Mouse (Mus musculus): ENCODE data around the gene Cab39. TPM values are rescaled to one million over a fixed set of nuclear protein-coding genes. Genes with fewer than 3 reads are reported as not detected.
A peak's percentile ranks its signal among the peaks of the same experiment; 100 is the strongest.

Cab39 gene
- total and polyA plus RNA-seq, 3 experiments: 36.7 to 118 (median 113) TPM

- peaks cover 6% of the 10 kb centered on the region for H3K79me2 ChIP-seq (replicated peaks; ENCODE audit: control insufficient read depth, insufficient read depth, low read length)
- intact Hi-C loops (cut with DNase I): loop anchor here (5.0 kb wide), 1 partner anchor 108 kb away; no protein-coding TSS in a partner anchor
Measured at GRCm38 (mm10) chr1:85794106-85794771, 998 bp downstream of the Cab39 start.

DNA sequence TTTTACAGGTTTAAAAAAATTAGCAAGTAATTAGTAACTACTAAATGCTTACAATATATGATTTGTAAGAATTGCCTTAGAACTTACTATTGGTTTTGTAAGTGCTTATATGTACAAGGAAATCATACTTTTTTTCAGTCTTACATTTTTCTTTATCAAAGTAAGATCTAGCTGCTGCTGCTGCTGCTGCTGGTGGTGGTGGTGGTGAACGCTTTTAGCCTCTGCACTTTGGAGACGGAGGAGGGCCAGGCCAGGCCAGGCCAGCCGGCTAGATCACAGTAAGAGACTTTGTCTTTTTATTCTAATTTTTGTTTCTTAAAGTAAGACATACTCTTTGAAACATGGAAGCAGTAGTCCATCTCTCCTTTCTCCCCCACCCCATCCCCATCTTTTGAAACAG is 2.0 kb downstream of the Cab39 start:
- peaks cover 23% of the 10 kb centered on the region for H3K36me3 ChIP-seq (ENCODE audit: control insufficient read depth, insufficient read depth, low read length)
- 39% methylated on average over 3 of the region's 3 CpGs for WGBS
- no peak overlapping the region for H3K9ac ChIP-seq (ENCODE audit: low read depth, low read length)
- no peaks in the 10 kb centered on the region for H3K27me3 ChIP-seq (ENCODE audit: control insufficient read depth, insufficient read depth, low read length)
- H3K4me3 ChIP-seq: no peak overlapping the region; the same call in 1 of the 2 replicates
- no peak for DNase-seq
- TF ChIP-seq EP300 (IDR thresholded peaks at IDR 0.05; ENCODE audit: insufficient read depth, low read depth, low read length) (no peak), CTCF (IDR thresholded peaks at IDR 0.05) (no peak), POLR2A (IDR thresholded peaks at IDR 0.05; ENCODE audit: insufficient read depth, low read depth, low read length) (no peak)
- H3K79me2 ChIP-seq (replicated peaks; ENCODE audit: control insufficient read depth, insufficient read depth, low read length): peaks cover 7% of the 10 kb centered on the region
- H3K27ac ChIP-seq: peak overlapping the region; percentile 96
- intact Hi-C loops (cut with DNase I): no loop called here
- H3K4me1 ChIP-seq (ENCODE audit: control insufficient read depth, insufficient read depth, low read length): peaks cover 6% of the 10 kb centered on the region

More at GRCm38 (mm10) chr1:85794106-85794771, 998 bp downstream of the Cab39 start:
- no peak for DNase-seq
- Histone ChIP-seq H3K4me3 (peak overlapping the region; percentile 96), H3K27me3 (ENCODE audit: control insufficient read depth, insufficient read depth, low read length) (no peaks in the 10 kb centered on the region), H3K36me3 (ENCODE audit: control insufficient read depth, insufficient read depth, low read length) (peaks cover 20% of the 10 kb centered on the region), H3K4me1 (ENCODE audit: control insufficient read depth, insufficient read depth, low read length) (peaks cover 4% of the 10 kb centered on the region), H3K27ac (peak overlapping the region; percentile 96), H3K9ac (ENCODE audit: low read depth, low read length) (peak overlapping the region; percentile 96)
- under 1% methylated on average over 38 of the region's 38 CpGs for WGBS
- TF ChIP-seq CTCF (IDR thresholded peaks at IDR 0.05) (no peak), POLR2A (IDR thresholded peaks at IDR 0.05; ENCODE audit: insufficient read depth, low read depth, low read length) (no peak), EP300 (IDR thresholded peaks at IDR 0.05; ENCODE audit: insufficient read depth, low read depth, low read length) (no peak)

GRCm38 (mm10) chr1:85799776-85800175 is 6.5 kb downstream of the Cab39 start:
- Histone ChIP-seq H3K27me3 (ENCODE audit: control insufficient read depth, insufficient read depth, low read length) (no peaks in the 10 kb centered on the region), H3K79me2 (replicated peaks; ENCODE audit: control insufficient read depth, insufficient read depth, low read length) (peaks cover 8% of the 10 kb centered on the region), H3K27ac (no peak overlapping the region), H3K4me3 (no peak overlapping the region), H3K4me1 (ENCODE audit: control insufficient read depth, insufficient read depth, low read length) (peaks cover 4% of the 10 kb centered on the region), H3K9ac (ENCODE audit: low read depth, low read length) (no peak overlapping the region), H3K36me3 (ENCODE audit: control insufficient read depth, insufficient read depth, low read length) (peaks cover 37% of the 10 kb centered on the region)
- TF ChIP-seq CTCF (IDR thresholded peaks at IDR 0.05): no peak
- TF ChIP-seq EP300 (IDR thresholded peaks at IDR 0.05; ENCODE audit: insufficient read depth, low read depth, low read length): no peak
- TF ChIP-seq POLR2A (IDR thresholded peaks at IDR 0.05; ENCODE audit: insufficient read depth, low read depth, low read length): no peak
- no peak for DNase-seq
- intact Hi-C loops (cut with DNase I): no loop called here
- 27% methylated on average over 1 of the region's 1 CpGs for WGBS

- Histone ChIP-seq H3K4me1 (ENCODE audit: control insufficient read depth, insufficient read depth, low read length) (peaks cover 3% of the 10 kb centered on the region), H3K79me2 (replicated peaks; ENCODE audit: control insufficient read depth, insufficient read depth, low read length) (peaks cover 10% of the 10 kb centered on the region), H3K27me3 (ENCODE audit: control insufficient read depth, insufficient read depth, low read length) (no peaks in the 10 kb centered on the region), H3K9ac (ENCODE audit: low read depth, low read length) (no peak overlapping the region), H3K27ac (no peak overlapping the region), H3K4me3 (no peak overlapping the region), H3K36me3 (ENCODE audit: control insufficient read depth, insufficient read depth, low read length) (peaks cover 40% of the 10 kb centered on the region)
- no peak for DNase-seq
- TF ChIP-seq POLR2A (IDR thresholded peaks at IDR 0.05; ENCODE audit: insufficient read depth, low read depth, low read length): no peak
- TF ChIP-seq CTCF (IDR thresholded peaks at IDR 0.05): no peak
- TF ChIP-seq EP300 (IDR thresholded peaks at IDR 0.05; ENCODE audit: insufficient read depth, low read depth, low read length): no peak
- 93% methylated on average over 1 of the region's 1 CpGs for WGBS
- intact Hi-C loops (cut with DNase I): no loop called here
Measured at GRCm38 (mm10) chr1:85802517-85802916, 9.3 kb downstream of the Cab39 start.

GRCm38 (mm10) chr1:85804551-85804950 is 11.3 kb downstream of the Cab39 start:
- TF ChIP-seq POLR2A (IDR thresholded peaks at IDR 0.05; ENCODE audit: insufficient read depth, low read depth, low read length): no peak
- no peak for TF ChIP-seq CTCF (IDR thresholded peaks at IDR 0.05)
- TF ChIP-seq EP300 (IDR thresholded peaks at IDR 0.05; ENCODE audit: insufficient read depth, low read depth, low read length): no peak
- Histone ChIP-seq H3K27ac (no peak overlapping the region), H3K4me1 (ENCODE audit: control insufficient read depth, insufficient read depth, low read length) (peaks cover 10% of the 10 kb centered on the region), H3K36me3 (ENCODE audit: control insufficient read depth, insufficient read depth, low read length) (peaks cover 48% of the 10 kb centered on the region), H3K4me3 (no peak overlapping the region), H3K27me3 (ENCODE audit: control insufficient read depth, insufficient read depth, low read length) (no peaks in the 10 kb centered on the region), H3K9ac (ENCODE audit: low read depth, low read length) (no peak overlapping the region), H3K79me2 (replicated peaks; ENCODE audit: control insufficient read depth, insufficient read depth, low read length) (peaks cover 9% of the 10 kb centered on the region)
- intact Hi-C loops (cut with DNase I): no loop called here
- WGBS: 83% methylated on average over 8 of the region's 8 CpGs
- DNase-seq: no peak

DNA sequence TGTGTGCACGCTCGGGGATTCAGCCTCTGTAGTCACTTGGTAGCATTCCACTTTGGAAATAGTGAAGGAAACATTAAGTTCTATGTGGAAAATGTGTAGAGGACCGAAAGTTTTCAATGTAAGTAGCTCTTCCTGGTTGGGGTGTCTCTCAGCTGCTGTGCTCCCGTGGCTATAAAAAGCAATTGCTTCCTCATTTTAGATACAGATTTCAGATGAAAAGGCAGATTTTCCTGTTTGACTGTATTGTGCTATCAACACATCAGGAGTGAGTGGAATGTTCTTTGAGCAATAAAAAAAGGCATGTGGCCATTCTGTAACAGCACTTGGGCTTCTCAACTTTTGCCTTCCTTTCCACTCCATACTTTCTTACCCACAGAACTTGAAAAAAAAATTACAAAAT is 16.0 kb downstream of the Cab39 start:
- TF ChIP-seq POLR2A (IDR thresholded peaks at IDR 0.05; ENCODE audit: insufficient read depth, low read depth, low read length) (no peak), EP300 (IDR thresholded peaks at IDR 0.05; ENCODE audit: insufficient read depth, low read depth, low read length) (no peak), CTCF (IDR thresholded peaks at IDR 0.05) (no peak)
- Histone ChIP-seq H3K27me3 (ENCODE audit: control insufficient read depth, insufficient read depth, low read length) (no peaks in the 10 kb centered on the region), H3K27ac (no peak overlapping the region; the same call in 1 of the 2 replicates)

More for the DNA sequence above, 16.0 kb downstream of the Cab39 start:
- Histone ChIP-seq H3K4me1 (ENCODE audit: control insufficient read depth, insufficient read depth, low read length) (peaks cover 22% of the 10 kb centered on the region), H3K79me2 (replicated peaks; ENCODE audit: control insufficient read depth, insufficient read depth, low read length) (peaks cover 11% of the 10 kb centered on the region), H3K9ac (ENCODE audit: low read depth, low read length) (no peak overlapping the region), H3K4me3 (no peak overlapping the region), H3K36me3 (ENCODE audit: control insufficient read depth, insufficient read depth, low read length) (peaks cover 59% of the 10 kb centered on the region)
- intact Hi-C loops (cut with DNase I): no loop called here
- DNase-seq: no peak
- WGBS: 30% methylated on average over 4 of the region's 4 CpGs

Data from heart, adult 2 months (tissue).